Mouse (Mus musculus) bone marrow, adult 2 months (tissue): Measurements from ENCODE around the gene Lzts3. TPM values are rescaled to one million over a fixed set of nuclear protein-coding genes. Genes with fewer than 3 reads are reported as not detected.

Experiments
- H3K27ac ChIP-seq: fragments of 200-500 bp; 2 replicates; pipeline ENCODE4 v1.5.1; 2012; ENCODE audit warnings: low read depth, mild to moderate bottlenecking, control low read depth, inconsistent platforms, low read length; ENCODE audit not compliant: control insufficient read depth, poor library complexity, insufficient read depth
- H3K4me1 ChIP-seq: fragments of 200-500 bp; 2 replicates; pipeline ENCODE4 v1.6.1; 2011; ENCODE audit warnings: low read length; ENCODE audit not compliant: control insufficient read depth, insufficient read depth
- H3K4me3 ChIP-seq: fragments of 200-500 bp; replicated peaks from 2 replicates; pipeline ENCODE3; 2011; ENCODE audit warnings: mild to moderate bottlenecking, low read depth, low read length, control low read depth; ENCODE audit not compliant: control insufficient read depth
- CTCF ChIP-seq: fragments of 200-500 bp; IDR thresholded peaks from 2 replicates; pipeline ENCODE4 v1.5.1; 2011; ENCODE audit warnings: low read length, control low read depth; ENCODE audit not compliant: control insufficient read depth, insufficient read depth
- POLR2A ChIP-seq: fragments of 200-500 bp; IDR thresholded peaks from 2 replicates; pipeline ENCODE4 v1.6.1; 2011; ENCODE audit warnings: low read depth, mild to moderate bottlenecking, control low read depth, low read length, borderline replicate concordance; ENCODE audit not compliant: control insufficient read depth
- WGBS: fragments of 180-500 bp; shearing (Covaris S2); methylation state at CpG from one replicate; pipeline ENCODE4 v1.1.7; 2018; 5-methylcytosine and 5-hydroxymethylcytosine counted together
- polyA plus RNA-seq: library from polyadenylated mRNA; stranded (reverse); fragments of >200 nt; gene quantifications from 2 replicates; pipeline ENCODE4 v1.2.4, GENCODE M21; 2011; ENCODE audit warnings: low replicate concordance; ENCODE audit not compliant: missing spikeins, insufficient read depth, insufficient read length

Lzts3 gene
- polyA plus RNA-seq, 1 experiment, result 2.6 TPM

DNA sequence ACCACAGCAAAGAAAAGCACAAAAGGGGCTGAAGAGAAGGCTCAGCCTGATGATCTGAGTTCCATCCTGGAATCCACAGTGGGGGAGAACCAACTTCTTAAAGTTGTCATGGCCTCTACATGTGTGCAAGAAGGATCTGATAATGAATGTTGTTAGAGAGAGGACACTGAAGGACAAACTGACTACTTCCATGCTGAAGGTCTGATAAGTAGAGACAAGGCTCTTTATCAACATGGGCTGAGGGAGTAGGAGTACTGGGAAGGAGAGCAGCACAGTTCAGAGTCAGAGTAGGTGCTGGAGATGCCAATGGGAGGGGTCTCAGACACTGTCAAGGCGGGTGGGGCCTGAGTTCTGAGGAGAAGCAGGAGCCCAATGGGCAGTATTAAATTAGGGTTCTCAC, 47.0 kb downstream of the Lzts3 start:
- H3K4me1 ChIP-seq, result no peaks in the 10 kb centered on the region
- 80% methylated on average over 1 of the region's 1 CpGs for WGBS
- H3K27ac ChIP-seq, result no peak overlapping the region
- TF ChIP-seq CTCF (no peak), POLR2A (no peak)
- H3K4me3 ChIP-seq, result no peak overlapping the region

DNA sequence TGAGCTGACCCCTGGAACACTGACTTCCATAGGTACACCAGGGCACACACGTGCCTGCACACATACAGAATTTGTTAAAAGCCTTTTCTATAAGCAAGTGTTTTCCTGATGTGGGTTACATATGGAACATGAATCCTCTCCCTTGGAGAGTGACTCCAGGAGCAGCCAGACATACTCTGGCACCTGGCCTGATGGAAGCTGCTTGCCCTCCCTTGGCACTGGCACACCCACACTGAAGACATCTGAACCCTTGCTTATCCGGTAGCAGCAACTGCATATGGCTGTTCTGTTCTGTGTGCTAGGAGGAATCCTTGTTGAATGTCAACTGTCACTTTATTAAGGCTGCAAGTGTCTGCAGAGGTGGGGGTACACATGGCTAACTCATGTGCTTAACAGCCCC, 51.6 kb downstream of the Lzts3 start:
- 84% methylated on average over 2 of the region's 2 CpGs for WGBS
- TF ChIP-seq POLR2A (no peak), CTCF (no peak)
- Histone ChIP-seq H3K4me3 (no peak overlapping the region), H3K4me1 (no peaks in the 10 kb centered on the region), H3K27ac (no peak overlapping the region)

DNA sequence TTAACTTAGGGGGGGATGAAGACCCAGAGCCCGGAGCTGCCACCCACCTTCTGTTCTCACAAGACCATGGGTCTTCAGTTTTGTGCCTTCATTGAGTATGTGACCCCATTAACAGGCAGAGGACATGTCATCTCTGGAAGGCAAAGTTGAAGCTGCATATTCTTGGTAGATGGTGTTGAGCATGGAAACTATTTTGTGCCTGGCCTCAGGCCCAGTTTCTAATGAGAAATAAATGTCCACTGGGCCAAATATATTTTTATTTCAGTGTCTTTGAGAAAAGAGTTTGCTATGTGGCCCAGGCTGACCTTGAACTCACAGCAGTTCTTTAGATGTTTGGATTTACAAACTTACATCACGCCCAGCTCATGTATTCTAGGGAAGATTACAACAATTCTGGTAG, 52.8 kb downstream of the Lzts3 start:
- no peak overlapping the region for H3K4me3 ChIP-seq
- TF ChIP-seq CTCF (no peak), POLR2A (no peak)
- WGBS, result 84% methylated on average over 2 of the region's 2 CpGs
- H3K4me1 ChIP-seq, result no peaks in the 10 kb centered on the region
- no peak overlapping the region for H3K27ac ChIP-seq

- WGBS, result 75% methylated on average over 4 of the region's 4 CpGs
- Histone ChIP-seq H3K27ac (no peak overlapping the region), H3K4me3 (no peak overlapping the region), H3K4me1 (no peaks in the 10 kb centered on the region)
- no peak for TF ChIP-seq CTCF
- TF ChIP-seq POLR2A, result no peak
Observed at GRCm38 (mm10) chr2:130589157-130589556, 53.4 kb downstream of the Lzts3 start.

DNA sequence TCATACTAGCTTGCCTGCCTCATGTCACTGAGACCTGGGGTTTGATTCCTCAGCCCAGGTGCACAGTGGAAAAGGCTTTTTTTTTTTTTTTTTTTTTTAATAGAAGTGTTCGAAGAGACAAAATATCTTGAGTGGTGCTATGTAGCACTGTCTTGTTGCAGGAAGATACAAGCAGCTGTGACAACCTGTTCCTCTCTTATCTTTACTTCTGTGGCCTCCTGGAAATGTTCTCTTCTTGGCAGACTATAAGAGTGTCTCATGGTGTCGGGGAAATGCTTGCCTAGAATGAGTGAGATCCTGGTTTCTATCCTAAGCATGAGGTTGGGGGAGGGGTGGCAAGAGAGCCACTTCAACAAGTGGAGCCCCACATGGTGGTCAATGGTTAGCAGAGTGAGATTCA, 54.2 kb downstream of the Lzts3 start:
- H3K27ac ChIP-seq, result no peak overlapping the region
- H3K4me1 ChIP-seq, result no peaks in the 10 kb centered on the region
- no peak overlapping the region for H3K4me3 ChIP-seq
- TF ChIP-seq POLR2A, result no peak
- no peak for TF ChIP-seq CTCF
- WGBS, result 52% methylated on average over 2 of the region's 2 CpGs

DNA sequence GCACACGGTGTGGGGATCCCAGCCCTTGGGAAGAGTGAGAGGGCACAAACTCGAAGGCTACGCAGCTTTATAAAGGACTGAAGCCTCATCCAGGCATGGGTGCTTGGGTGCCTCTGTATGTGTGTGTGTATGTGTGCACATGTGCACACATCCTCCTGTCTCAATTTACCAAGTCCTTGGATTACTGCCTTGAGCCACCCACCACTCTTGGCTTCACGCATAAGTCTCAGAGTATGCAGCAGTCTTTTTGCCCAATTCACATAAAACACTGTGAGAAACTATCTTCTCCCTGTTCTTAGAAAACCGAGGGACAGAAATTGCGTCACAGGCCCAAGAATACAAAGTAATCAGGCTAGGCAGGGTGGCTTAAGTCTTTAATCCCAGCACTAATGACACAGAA, 56.6 kb downstream of the Lzts3 start:
- 54% methylated on average over 6 of the region's 6 CpGs for WGBS
- no peaks in the 10 kb centered on the region for H3K4me1 ChIP-seq
- H3K27ac ChIP-seq, result no peak overlapping the region
- H3K4me3 ChIP-seq, result no peak overlapping the region
- TF ChIP-seq POLR2A (no peak), CTCF (no peak)

- 79% methylated on average over 10 of the region's 10 CpGs for WGBS
- TF ChIP-seq POLR2A (no peak), CTCF (no peak)
- Histone ChIP-seq H3K4me1 (no peaks in the 10 kb centered on the region), H3K4me3 (no peak overlapping the region), H3K27ac (no peak overlapping the region)
Observed at GRCm38 (mm10) chr2:130583902-130584560, 58.6 kb downstream of the Lzts3 start.

Other genes starting within 250 kb of the Lzts3 start
- gene Cpxm1, start 245.2 kb downstream of the Lzts3 start, polyA plus RNA-seq, result 10.6 and 11.8 TPM in 2 replicates
- gene Gm28372, start 237.6 kb downstream of the Lzts3 start, polyA plus RNA-seq, result not detected in 2 replicates
- not detected in 2 replicates for gene 1700020A23Rik, start 237.5 kb downstream of the Lzts3 start, polyA plus RNA-seq
- not detected in 2 replicates for gene Tmem239, start 236.3 kb downstream of the Lzts3 start, polyA plus RNA-seq
- 166 and 195 TPM in 2 replicates for gene Vps16, start 218.5 kb downstream of the Lzts3 start, polyA plus RNA-seq
- 6.1 and 8.5 TPM in 2 replicates for gene Pced1a, start 218.1 kb downstream of the Lzts3 start, polyA plus RNA-seq
- 25.6 and 33.1 TPM in 2 replicates for gene Ptpra, start 192.5 kb downstream of the Lzts3 start, polyA plus RNA-seq
- 33.2 and 57.4 TPM in 2 replicates for gene Mrps26, start 79.1 kb downstream of the Lzts3 start, polyA plus RNA-seq
- gene Oxt, start 66.6 kb downstream of the Lzts3 start, polyA plus RNA-seq, result not detected in 2 replicates
- gene Avp, start 60.2 kb downstream of the Lzts3 start, polyA plus RNA-seq, result not detected in 2 replicates
- 2.5 and 3.1 TPM in 2 replicates for gene Fastkd5, start 12.8 kb downstream of the Lzts3 start, polyA plus RNA-seq
- gene Ubox5, start 12.8 kb downstream of the Lzts3 start, polyA plus RNA-seq, result 2.3 and 5.4 TPM in 2 replicates
- 133 and 165 TPM in 2 replicates for gene Ddrgk1, start 21.9 kb upstream of the Lzts3 start, polyA plus RNA-seq
- 34.3 and 42.3 TPM in 2 replicates for gene Itpa, start 24.8 kb upstream of the Lzts3 start, polyA plus RNA-seq
- gene Slc4a11, start 54.7 kb upstream of the Lzts3 start, polyA plus RNA-seq, result 0.54 and 2.5 TPM in 2 replicates